Mouse (Mus musculus): ENCODE results near the gene Gm9821. TPM values are rescaled to one million over a fixed set of nuclear protein-coding genes. Genes with fewer than 3 reads are reported as not detected.

The Gm9821 gene
- total RNA-seq, 2 experiments from 2014 or later: not detected

Small RNA genes lying within 50 kb of the gene (microRNA-seq; reads per million reads assigned to microRNA genes)
- gene Mir6999: 0.39 to 0.49 reads per million in 2 experiments

Other genes with a start within 250 kb of the Gm9821 start
- 10 to 100 TPM; 78.0 to 79.6 TPM for gene Atg13, start 235.1 kb upstream of the Gm9821 start, total RNA-seq (2021)
- 1 to 10 TPM; 7.1 TPM for gene Harbi1, start 234.9 kb upstream of the Gm9821 start, total RNA-seq (2021)
- 10 to 100 TPM; 51.1 to 52.3 TPM for gene Ambra1, start 215.6 kb upstream of the Gm9821 start, total RNA-seq (2021)
- 10 to 100 TPM; 32.0 to 32.6 TPM for gene Chrm4, start 18.5 kb upstream of the Gm9821 start, total RNA-seq (2021)
- gene Mdk, start 13.4 kb upstream of the Gm9821 start, total RNA-seq (2021): 10 to 100 TPM; 23.9 to 25.5 TPM
- gene Dgkz, start 30.2 kb downstream of the Gm9821 start, total RNA-seq (2021): 100 to 1,000 TPM; 499 to 596 TPM
- 1 to 10 TPM; 2.5 to 3.7 TPM for gene Creb3l1, start 78.8 kb downstream of the Gm9821 start, total RNA-seq (2021)
- gene Phf21a, start 147.4 kb downstream of the Gm9821 start, total RNA-seq (2021): 100 to 1,000 TPM; 145 to 150 TPM